Mouse (Mus musculus): ENCODE results near the gene Polr2l. TPM values are rescaled to one million over a fixed set of nuclear protein-coding genes. Genes with fewer than 3 reads are reported as not detected.
"Not testable (repeated sequence)": the region's sequence is repeated elsewhere in the genome, so short reads cannot be mapped to it uniquely, and the experiment has no call there.

The Polr2l gene
- total and polyA plus RNA-seq, 2 experiments from 2014 or later, result 17.4 to 81.3 TPM

GRCm38 (mm10) chr7:141454967-141455551 lies 19.9 kb downstream of the Polr2l start, which contains the start of gene Pnpla2:
TSS of gene Pnpla2 (plus strand) at chr7:141455198.
- Histone ChIP-seq H3K9ac (replicated peaks; ENCODE audit: low read depth, low read length) (peak within 1 kb of the TSS; percentile 83), H3K9me3 (replicated peaks; ENCODE audit: control insufficient read depth, low read length) (no peaks in the 10 kb centered on the region), H3K36me3 (replicated peaks; ENCODE audit: control insufficient read depth, insufficient read depth, low read length) (peaks cover 41% of the 10 kb centered on the region), H3K27ac (ENCODE audit: low read depth) (peak within 1 kb of the TSS; percentile 98), H3K4me1 (ENCODE audit: control insufficient read depth, insufficient read depth) (peaks cover 17% of the 10 kb centered on the region), H3K4me2 (ENCODE audit: low read depth, low read length) (peak within 1 kb of the TSS; percentile 64), H3K27me3 (ENCODE audit: control insufficient read depth, insufficient read depth, low read length) (no peaks in the 10 kb centered on the region), H3K4me3 (ENCODE audit: low read depth, low read length) (peak within 1 kb of the TSS; percentile 65)
- TF ChIP-seq CTCF (IDR thresholded peaks at IDR 0.05; ENCODE audit: low read depth) (peak; percentile 22; the same call in 1 of the 2 replicates), EP300 (IDR thresholded peaks at IDR 0.05; ENCODE audit: low read depth) (no peak)
- WGBS, result under 1% methylated on average over 45 of the region's 45 CpGs
- ATAC-seq (ENCODE audit: insufficient read depth, low read depth), result peak; percentile 84
- DNase-seq (ENCODE audit: low spot score), result peak; percentile 92

- peaks cover 20% of the 10 kb centered on the region for H3K4me1 ChIP-seq (ENCODE audit: control insufficient read depth, insufficient read depth)
- TF ChIP-seq EP300 (IDR thresholded peaks at IDR 0.05; ENCODE audit: low read depth), result no peak
- no peak for TF ChIP-seq CTCF (IDR thresholded peaks at IDR 0.05; ENCODE audit: low read depth)
- no peak for ATAC-seq (ENCODE audit: insufficient read depth, low read depth)
These were observed 21.3 kb downstream of the Polr2l start for GRCm38 (mm10) chr7:141453636-141454035.

GRCm38 (mm10) chr7:141451928-141452327 lies 23.0 kb downstream of the Polr2l start:
- no peak for TF ChIP-seq EP300 (IDR thresholded peaks at IDR 0.05; ENCODE audit: low read depth)
- no peak for TF ChIP-seq CTCF (IDR thresholded peaks at IDR 0.05; ENCODE audit: low read depth)
- Histone ChIP-seq H3K4me3 (ENCODE audit: low read depth, low read length) (no peak overlapping the region), H3K4me2 (ENCODE audit: low read depth, low read length) (no peak overlapping the region), H3K4me1 (ENCODE audit: control insufficient read depth, insufficient read depth) (peaks cover 24% of the 10 kb centered on the region), H3K27me3 (ENCODE audit: control insufficient read depth, insufficient read depth, low read length) (no peaks in the 10 kb centered on the region), H3K36me3 (replicated peaks; ENCODE audit: control insufficient read depth, insufficient read depth, low read length) (peaks cover 25% of the 10 kb centered on the region), H3K27ac (ENCODE audit: low read depth) (no peak overlapping the region), H3K9ac (replicated peaks; ENCODE audit: low read depth, low read length) (no peak overlapping the region), H3K9me3 (replicated peaks; ENCODE audit: control insufficient read depth, low read length) (no peaks in the 10 kb centered on the region)
- DNase-seq (ENCODE audit: low spot score) (no peak), ATAC-seq (ENCODE audit: insufficient read depth, low read depth) (no peak)

More at GRCm38 (mm10) chr7:141453636-141454035, 21.3 kb downstream of the Polr2l start:
- H3K27me3 ChIP-seq (ENCODE audit: control insufficient read depth, insufficient read depth, low read length), result no peaks in the 10 kb centered on the region
- no peak overlapping the region for H3K4me2 ChIP-seq (ENCODE audit: low read depth, low read length)
- 79% methylated on average over 2 of the region's 2 CpGs for WGBS
- peaks cover 37% of the 10 kb centered on the region for H3K36me3 ChIP-seq (replicated peaks; ENCODE audit: control insufficient read depth, insufficient read depth, low read length)
- H3K4me3 ChIP-seq (ENCODE audit: low read depth, low read length), result no peak overlapping the region
- H3K27ac ChIP-seq (ENCODE audit: low read depth), result no peak overlapping the region
- H3K9me3 ChIP-seq (replicated peaks; ENCODE audit: control insufficient read depth, low read length), result no peaks in the 10 kb centered on the region
- H3K9ac ChIP-seq (replicated peaks; ENCODE audit: low read depth, low read length), result no peak overlapping the region
- no peak for DNase-seq (ENCODE audit: low spot score)

- H3K9ac ChIP-seq (replicated peaks; ENCODE audit: low read depth, low read length), result peak within 1 kb of the TSS; percentile 82
- H3K4me3 ChIP-seq (ENCODE audit: low read depth, low read length), result peak within 1 kb of the TSS; percentile 71
- ATAC-seq (ENCODE audit: insufficient read depth, low read depth) (peak; percentile 91), DNase-seq (ENCODE audit: low spot score) (peak; percentile 94)
- TF ChIP-seq EP300 (IDR thresholded peaks at IDR 0.05; ENCODE audit: low read depth) (peak; percentile 94), CTCF (IDR thresholded peaks at IDR 0.05; ENCODE audit: low read depth) (no peak)
- no peaks in the 10 kb centered on the region for H3K27me3 ChIP-seq (ENCODE audit: control insufficient read depth, insufficient read depth, low read length)
- H3K36me3 ChIP-seq (replicated peaks; ENCODE audit: control insufficient read depth, insufficient read depth, low read length), result peaks cover 25% of the 10 kb centered on the region
- peak within 1 kb of the TSS; percentile 71 for H3K4me2 ChIP-seq (ENCODE audit: low read depth, low read length)
- H3K4me1 ChIP-seq (ENCODE audit: control insufficient read depth, insufficient read depth), result peaks cover 20% of the 10 kb centered on the region
- no peaks in the 10 kb centered on the region for H3K9me3 ChIP-seq (replicated peaks; ENCODE audit: control insufficient read depth, low read length)
- H3K27ac ChIP-seq (ENCODE audit: low read depth), result peak within 1 kb of the TSS; percentile 89
- WGBS, result under 1% methylated on average over 63 of the region's 63 CpGs
These were observed 27.6 kb downstream of the Polr2l start, which contains the start of gene Rplp2 for GRCm38 (mm10) chr7:141447110-141447991. TSS of gene Rplp2 (plus strand) at chr7:141447370.

GRCm38 (mm10) chr7:141446374-141446773 lies 28.6 kb downstream of the Polr2l start:
- H3K27ac ChIP-seq (ENCODE audit: low read depth); H3K4me2 ChIP-seq (ENCODE audit: low read depth, low read length); H3K9ac ChIP-seq (replicated peaks; ENCODE audit: low read depth, low read length); H3K9me3 ChIP-seq (replicated peaks; ENCODE audit: control insufficient read depth, low read length); ATAC-seq (ENCODE audit: insufficient read depth, low read depth); H3K27me3 ChIP-seq (ENCODE audit: control insufficient read depth, insufficient read depth, low read length); DNase-seq (ENCODE audit: low spot score): not testable (repeated sequence)
- WGBS, result 66% methylated on average over 3 of the region's 3 CpGs
- Histone ChIP-seq H3K4me3 (ENCODE audit: low read depth, low read length) (peak overlapping the region; percentile 71; the same call in 1 of the 2 replicates), H3K4me1 (ENCODE audit: control insufficient read depth, insufficient read depth) (peaks cover 20% of the 10 kb centered on the region), H3K36me3 (replicated peaks; ENCODE audit: control insufficient read depth, insufficient read depth, low read length) (peaks cover 19% of the 10 kb centered on the region)
